Mouse (Mus musculus): ENCODE data around the gene Odr4.

DNA sequence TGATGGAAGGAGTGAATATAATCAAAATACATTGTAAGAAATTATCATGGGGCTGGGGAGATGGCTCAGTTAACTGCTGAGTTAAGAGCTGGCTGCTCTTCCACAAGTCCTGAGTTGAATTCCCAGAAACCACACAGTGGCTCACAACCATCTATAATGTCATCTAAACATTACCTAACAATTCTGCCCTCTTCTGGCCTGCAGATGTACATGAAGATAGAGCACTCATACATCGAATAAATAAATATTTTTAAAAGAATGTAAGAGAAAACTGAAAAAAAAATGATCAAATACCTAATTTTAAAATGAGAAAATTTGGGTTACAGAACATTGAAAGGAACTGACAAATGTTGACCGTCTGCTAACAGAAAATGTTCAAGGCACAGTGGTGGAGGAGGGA is 18.6 kb downstream of the Odr4 start:
- TF ChIP-seq USF1 (IDR thresholded peaks at IDR 0.05; ENCODE audit: low read depth): no peak
- no peak for TF ChIP-seq CTCF (IDR thresholded peaks at IDR 0.05; ENCODE audit: control insufficient read depth, insufficient read depth, insufficient read length)
- no peak for TF ChIP-seq MYOD1 (IDR thresholded peaks at IDR 0.05; ENCODE audit: control insufficient read depth, insufficient read length, low read depth)
